Mouse (Mus musculus): ENCODE data around the gene Sh3rf1. TPM values are rescaled to one million over a fixed set of nuclear protein-coding genes. Genes with fewer than 3 reads are reported as not detected.

The Sh3rf1 gene
- polyA plus RNA-seq, 1 experiment from 2014 or later = 5.3 TPM

DNA sequence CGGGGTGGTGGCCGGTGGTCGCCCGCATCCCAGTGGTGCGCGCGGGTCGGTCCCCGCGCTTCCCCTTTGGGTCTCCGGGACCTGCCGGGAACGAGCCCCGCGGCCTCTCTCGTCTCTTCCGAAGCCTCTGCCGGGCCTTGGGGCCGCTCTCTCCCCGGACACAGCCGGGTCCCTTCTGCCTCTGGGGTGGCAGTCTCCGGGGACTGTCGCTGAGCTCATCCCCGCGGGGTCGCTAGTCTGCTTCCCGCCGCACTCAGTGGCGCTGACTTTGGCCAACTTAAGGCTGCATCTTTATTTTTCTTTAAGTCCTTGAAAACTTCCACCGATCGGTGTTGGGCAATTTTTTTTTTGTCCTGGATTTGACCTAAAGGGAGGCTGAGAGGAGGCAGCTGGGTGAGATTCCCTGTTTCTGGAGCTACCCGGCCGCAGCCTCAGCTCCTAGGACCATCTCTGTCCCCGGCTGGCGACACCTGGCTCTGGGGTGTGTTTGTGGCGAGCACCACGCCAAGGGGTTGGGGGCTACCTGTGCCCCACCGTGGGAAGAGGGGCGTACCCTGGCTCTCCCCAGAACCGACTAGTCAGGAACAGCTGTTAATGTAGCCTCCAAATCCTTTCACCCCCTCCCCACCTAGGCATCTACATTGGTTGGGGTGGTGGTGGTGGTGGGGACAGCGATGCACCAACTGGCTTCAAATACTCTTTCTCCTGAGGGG, 864 bp downstream of the Sh3rf1 start:
- Histone ChIP-seq H3K27ac (replicated peaks) (peak overlapping the region; percentile 78), H3K36me3 (peaks cover 2% of the 10 kb centered on the region; the same call in 1 of the 2 replicates), H3K27me3 (replicated peaks) (peaks cover 36% of the 10 kb centered on the region), H3K9me3 (no peaks in the 10 kb centered on the region), H3K4me1 (peaks cover 43% of the 10 kb centered on the region), H3K4me3 (peak overlapping the region; percentile 84), H3K9ac (peak overlapping the region; percentile 86), H3K4me2 (peak overlapping the region; percentile 80)
- under 1% methylated on average over 34 of the region's 41 CpGs for WGBS
- peak; percentile 44; the same call in 1 of the 2 replicates for ATAC-seq (ENCODE audit: extremely low read depth, insufficient number of reproducible peaks, low FRiP score, low TSS enrichment)

DNA sequence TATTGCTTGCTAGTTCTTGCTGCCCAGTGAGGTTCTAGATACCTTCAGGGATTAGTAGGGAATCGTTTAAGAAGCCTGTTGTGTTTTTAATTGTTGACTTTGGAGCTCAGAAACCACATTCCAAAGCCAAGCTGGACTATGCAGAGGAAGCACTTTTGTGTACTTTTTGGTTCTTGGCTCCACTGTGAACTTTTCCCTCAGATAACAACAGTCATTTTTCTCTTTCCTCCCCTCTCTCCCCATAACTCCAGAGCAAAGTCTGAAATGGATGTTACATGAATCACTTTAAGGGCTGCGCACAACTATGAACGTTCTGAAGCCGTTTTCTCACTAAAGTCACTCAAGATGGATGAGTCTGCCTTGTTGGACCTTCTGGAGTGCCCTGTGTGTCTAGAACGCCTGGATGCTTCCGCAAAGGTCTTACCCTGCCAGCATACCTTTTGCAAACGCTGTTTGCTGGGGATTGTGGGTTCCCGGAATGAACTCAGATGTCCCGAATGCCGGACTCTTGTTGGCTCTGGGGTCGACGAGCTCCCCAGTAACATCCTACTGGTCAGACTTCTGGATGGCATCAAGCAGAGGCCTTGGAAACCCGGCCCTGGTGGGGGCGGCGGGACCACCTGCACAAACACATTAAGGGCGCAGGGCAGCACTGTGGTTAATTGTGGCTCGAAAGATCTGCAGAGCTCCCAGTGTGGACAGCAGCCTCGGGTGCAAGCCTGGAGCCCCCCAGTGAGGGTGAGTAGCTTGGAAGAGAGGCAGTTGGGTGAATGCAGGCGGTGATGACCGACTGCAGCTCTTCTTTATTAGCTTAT, 2.1 kb downstream of the Sh3rf1 start:
- Histone ChIP-seq H3K27me3 (replicated peaks) (peaks cover 39% of the 10 kb centered on the region), H3K36me3 (peaks cover 2% of the 10 kb centered on the region; the same call in 1 of the 2 replicates), H3K9me3 (no peaks in the 10 kb centered on the region), H3K4me3 (peak overlapping the region; percentile 84), H3K4me1 (peaks cover 48% of the 10 kb centered on the region), H3K27ac (replicated peaks) (peak overlapping the region; percentile 26; the same call in 1 of the 2 replicates), H3K9ac (peak overlapping the region; percentile 86), H3K4me2 (peak overlapping the region; percentile 80)
- WGBS = 52% methylated on average over 20 of the region's 20 CpGs
- ATAC-seq (ENCODE audit: extremely low read depth, insufficient number of reproducible peaks, low FRiP score, low TSS enrichment) = no peak

DNA sequence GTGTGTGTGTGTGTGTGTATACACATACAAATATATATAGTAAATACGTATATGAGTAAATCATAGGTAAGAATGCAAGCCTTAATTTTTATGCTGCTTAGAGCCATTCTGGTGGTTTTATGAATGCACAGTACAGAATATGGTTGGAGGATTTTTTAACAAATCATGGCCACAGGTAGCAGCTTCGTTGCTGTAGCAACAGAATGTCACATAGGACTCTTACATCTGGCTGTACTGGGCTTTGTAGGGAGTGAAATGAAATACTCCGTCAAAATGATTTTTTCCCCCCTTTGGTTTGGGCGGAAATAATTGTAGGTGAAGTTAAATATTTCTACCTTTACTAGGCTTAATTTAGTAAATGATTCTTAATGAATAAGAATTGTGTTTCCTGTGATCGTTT, 3.0 kb downstream of the Sh3rf1 start:
- Histone ChIP-seq H3K4me1 (peaks cover 51% of the 10 kb centered on the region), H3K4me3 (peak overlapping the region; percentile 84), H3K27me3 (replicated peaks) (peaks cover 40% of the 10 kb centered on the region), H3K4me2 (peak overlapping the region; percentile 80), H3K9me3 (no peaks in the 10 kb centered on the region), H3K36me3 (peaks cover 2% of the 10 kb centered on the region; the same call in 1 of the 2 replicates), H3K9ac (no peak overlapping the region), H3K27ac (replicated peaks) (no peak overlapping the region)
- WGBS = 85% methylated on average over 5 of the region's 5 CpGs
- ATAC-seq (ENCODE audit: extremely low read depth, insufficient number of reproducible peaks, low FRiP score, low TSS enrichment) = no peak

DNA sequence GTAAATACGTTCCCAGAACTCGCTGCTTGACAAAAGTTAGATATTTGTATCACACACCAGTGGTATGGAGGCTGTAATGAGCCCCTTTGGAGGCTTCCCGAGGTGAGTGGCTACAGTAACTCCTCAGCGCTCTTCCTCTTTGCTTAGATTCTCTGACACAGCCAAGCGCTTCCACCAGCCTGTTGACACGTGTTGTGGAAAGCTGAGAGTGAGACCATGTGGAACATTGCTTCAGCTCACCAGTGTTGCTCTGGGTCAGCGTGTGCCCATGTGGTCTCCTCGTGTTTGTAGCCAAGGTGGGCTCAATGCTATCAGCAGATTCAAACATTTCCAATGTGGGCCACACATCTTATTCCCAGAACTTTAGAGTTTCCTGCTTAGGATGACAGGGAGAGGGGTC, 5.0 kb downstream of the Sh3rf1 start:
- Histone ChIP-seq H3K9me3 (no peaks in the 10 kb centered on the region), H3K27ac (replicated peaks) (no peak overlapping the region), H3K9ac (no peak overlapping the region), H3K4me2 (peak overlapping the region; percentile 33), H3K4me1 (peaks cover 47% of the 10 kb centered on the region), H3K36me3 (peaks cover 2% of the 10 kb centered on the region; the same call in 1 of the 2 replicates), H3K4me3 (peak overlapping the region; percentile 5; the same call in 1 of the 2 replicates), H3K27me3 (replicated peaks) (peaks cover 51% of the 10 kb centered on the region)
- no peak for ATAC-seq (ENCODE audit: extremely low read depth, insufficient number of reproducible peaks, low FRiP score, low TSS enrichment)
- WGBS = 67% methylated on average over 8 of the region's 8 CpGs

- WGBS = 53% methylated on average over 12 of the region's 12 CpGs
- no peak overlapping the region for H3K4me3 ChIP-seq
- H3K9me3 ChIP-seq = no peaks in the 10 kb centered on the region
- no peak overlapping the region for H3K27ac ChIP-seq (replicated peaks)
- H3K36me3 ChIP-seq = peaks cover 2% of the 10 kb centered on the region; the same call in 1 of the 2 replicates
- H3K4me2 ChIP-seq = no peak overlapping the region
- H3K9ac ChIP-seq = no peak overlapping the region
- ATAC-seq (ENCODE audit: extremely low read depth, insufficient number of reproducible peaks, low FRiP score, low TSS enrichment) = no peak
- peaks cover 47% of the 10 kb centered on the region for H3K4me1 ChIP-seq
- H3K27me3 ChIP-seq (replicated peaks) = peaks cover 60% of the 10 kb centered on the region
Measured at GRCm38 (mm10) chr8:61229511-61230195, 6.0 kb downstream of the Sh3rf1 start.

DNA sequence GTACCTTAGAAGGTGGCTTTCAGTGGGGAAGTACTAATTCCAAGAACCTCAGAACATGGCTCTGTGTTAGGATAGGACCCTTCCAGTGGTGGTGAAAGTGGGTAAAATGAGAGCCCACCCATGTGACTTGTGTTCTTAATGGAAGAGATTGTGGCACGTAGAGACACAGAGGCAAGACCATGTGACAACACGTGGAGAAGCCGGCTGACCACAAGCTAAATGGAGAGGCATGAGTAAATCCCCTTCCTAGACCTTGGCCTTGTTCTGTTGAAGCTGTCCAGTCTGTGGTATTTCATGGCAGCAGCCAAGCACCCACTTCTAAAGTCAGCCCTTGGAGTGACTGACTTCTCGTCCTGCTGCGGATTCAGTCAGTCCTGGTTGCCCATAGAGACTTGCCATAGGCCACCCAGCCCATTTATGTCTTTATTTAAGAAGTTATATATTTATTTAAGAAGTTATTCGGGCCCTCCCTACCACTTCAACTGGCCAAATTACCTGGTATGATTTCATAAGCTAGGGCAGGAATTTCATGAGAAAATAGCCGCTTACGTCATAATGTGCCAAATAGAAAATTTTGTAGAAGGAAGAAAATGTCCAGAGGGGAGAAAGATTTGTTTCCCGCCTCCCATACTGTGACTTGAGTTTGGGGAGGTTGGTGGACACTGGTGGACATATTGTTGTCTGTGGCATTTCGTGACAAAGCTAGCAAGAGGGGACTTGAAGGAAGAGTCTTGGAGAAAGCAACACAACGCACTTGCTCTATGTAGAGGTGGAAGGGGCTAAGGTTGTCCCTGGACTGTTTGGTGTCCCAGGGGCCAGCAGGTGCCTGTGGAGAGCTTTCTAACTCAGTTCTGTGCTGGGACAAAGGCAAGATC, 7.4 kb downstream of the Sh3rf1 start:
- H3K4me2 ChIP-seq = no peak overlapping the region
- ATAC-seq (ENCODE audit: extremely low read depth, insufficient number of reproducible peaks, low FRiP score, low TSS enrichment) = no peak
- H3K27me3 ChIP-seq (replicated peaks) = peaks cover 64% of the 10 kb centered on the region
- H3K27ac ChIP-seq (replicated peaks) = no peak overlapping the region
- H3K4me1 ChIP-seq = peaks cover 42% of the 10 kb centered on the region
- no peak overlapping the region for H3K9ac ChIP-seq
- no peaks in the 10 kb centered on the region for H3K9me3 ChIP-seq
- no peak overlapping the region for H3K4me3 ChIP-seq
- peaks cover 1% of the 10 kb centered on the region; the same call in 1 of the 2 replicates for H3K36me3 ChIP-seq
- WGBS = 87% methylated on average over 11 of the region's 11 CpGs

- H3K4me1 ChIP-seq = peaks cover 23% of the 10 kb centered on the region
- 79% methylated on average over 5 of the region's 5 CpGs for WGBS
- H3K27me3 ChIP-seq (replicated peaks) = peaks cover 57% of the 10 kb centered on the region
- H3K4me3 ChIP-seq = no peak overlapping the region
- no peak overlapping the region for H3K9ac ChIP-seq
- H3K36me3 ChIP-seq = no peaks in the 10 kb centered on the region
- H3K9me3 ChIP-seq = no peaks in the 10 kb centered on the region
- no peak overlapping the region for H3K4me2 ChIP-seq
- ATAC-seq (ENCODE audit: extremely low read depth, insufficient number of reproducible peaks, low FRiP score, low TSS enrichment) = no peak
- no peak overlapping the region for H3K27ac ChIP-seq (replicated peaks)
Measured at GRCm38 (mm10) chr8:61235499-61235898, 11.8 kb downstream of the Sh3rf1 start.

GRCm38 (mm10) chr8:61236506-61237268, 13.0 kb downstream of the Sh3rf1 start:
- Histone ChIP-seq H3K9me3 (no peaks in the 10 kb centered on the region), H3K4me2 (peak overlapping the region; percentile 21; the same call in 1 of the 2 replicates), H3K9ac (no peak overlapping the region), H3K36me3 (0 out of 2 replicates have a peak, but pooled peaks cover under 1% of the 10 kb centered on the region), H3K27ac (replicated peaks) (no peak overlapping the region), H3K27me3 (replicated peaks) (peaks cover 46% of the 10 kb centered on the region), H3K4me1 (peaks cover 20% of the 10 kb centered on the region), H3K4me3 (no peak overlapping the region)
- 30% methylated on average over 9 of the region's 9 CpGs for WGBS
- no peak for ATAC-seq (ENCODE audit: extremely low read depth, insufficient number of reproducible peaks, low FRiP score, low TSS enrichment)

DNA sequence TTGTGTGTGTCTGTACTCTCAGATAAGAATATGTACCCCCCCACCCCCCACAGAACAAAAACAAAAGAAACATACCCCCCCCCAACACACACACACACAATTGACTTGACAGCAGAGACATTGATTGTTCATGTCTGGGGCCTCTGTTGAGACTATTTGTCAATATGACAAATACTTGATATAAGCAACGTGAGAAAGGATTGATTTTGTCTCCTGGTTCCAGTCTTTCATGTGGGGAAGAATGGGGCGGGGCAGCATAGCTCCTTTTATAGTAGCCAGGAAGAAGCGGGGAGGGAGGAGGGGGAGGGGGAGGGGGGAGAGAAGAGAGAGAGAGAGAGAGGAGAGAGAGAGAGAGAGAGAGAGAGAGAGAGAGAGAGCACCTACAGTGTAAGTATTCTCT, 15.9 kb downstream of the Sh3rf1 start:
- WGBS = 59% methylated on average over 3 of the region's 3 CpGs

DNA sequence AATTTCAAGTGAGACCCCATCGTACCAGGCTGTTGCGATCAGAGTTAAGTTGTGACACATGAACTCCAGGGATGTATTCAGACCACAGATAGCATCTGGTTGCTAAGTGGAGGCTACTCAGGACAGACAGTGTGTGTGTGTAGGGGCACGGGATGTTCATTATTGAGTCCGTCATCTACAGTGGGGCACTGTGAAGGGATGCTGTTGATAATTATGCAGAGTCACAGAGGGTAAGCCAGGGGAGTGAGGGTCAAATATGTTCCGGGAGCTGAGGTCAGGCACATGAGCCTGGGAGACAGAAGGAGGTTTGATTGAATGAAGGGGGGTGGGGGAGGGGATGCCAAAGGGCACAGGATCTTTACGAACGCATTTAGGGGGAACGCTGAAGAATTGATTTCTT, 17.6 kb downstream of the Sh3rf1 start:
- Histone ChIP-seq H3K9ac (no peak overlapping the region), H3K36me3 (peaks cover 16% of the 10 kb centered on the region), H3K27me3 (replicated peaks) (peaks cover 10% of the 10 kb centered on the region), H3K9me3 (peaks cover 8% of the 10 kb centered on the region), H3K27ac (replicated peaks) (no peak overlapping the region), H3K4me2 (no peak overlapping the region), H3K4me3 (no peak overlapping the region), H3K4me1 (peaks cover 11% of the 10 kb centered on the region)
- no peak for ATAC-seq (ENCODE audit: extremely low read depth, insufficient number of reproducible peaks, low FRiP score, low TSS enrichment)
- 81% methylated on average over 8 of the region's 8 CpGs for WGBS

More for the DNA sequence above, 15.9 kb downstream of the Sh3rf1 start:
- Histone ChIP-seq H3K4me3 (no peak overlapping the region), H3K27ac (replicated peaks) (no peak overlapping the region), H3K27me3 (replicated peaks) (peaks cover 21% of the 10 kb centered on the region), H3K36me3 (peaks cover 16% of the 10 kb centered on the region), H3K9me3 (peaks cover 8% of the 10 kb centered on the region), H3K4me1 (peaks cover 20% of the 10 kb centered on the region), H3K9ac (no peak overlapping the region), H3K4me2 (no peak overlapping the region)
- ATAC-seq (ENCODE audit: extremely low read depth, insufficient number of reproducible peaks, low FRiP score, low TSS enrichment) = no peak
